Mouse (Mus musculus): ENCODE results near the gene Phf21a.
A peak's percentile ranks its signal among the peaks of the same experiment; 100 is the strongest.
"Not testable (repeated sequence)": the region's sequence is repeated elsewhere in the genome, so short reads cannot be mapped to it uniquely, and the experiment has no call there.

Gene Phf21a

DNA sequence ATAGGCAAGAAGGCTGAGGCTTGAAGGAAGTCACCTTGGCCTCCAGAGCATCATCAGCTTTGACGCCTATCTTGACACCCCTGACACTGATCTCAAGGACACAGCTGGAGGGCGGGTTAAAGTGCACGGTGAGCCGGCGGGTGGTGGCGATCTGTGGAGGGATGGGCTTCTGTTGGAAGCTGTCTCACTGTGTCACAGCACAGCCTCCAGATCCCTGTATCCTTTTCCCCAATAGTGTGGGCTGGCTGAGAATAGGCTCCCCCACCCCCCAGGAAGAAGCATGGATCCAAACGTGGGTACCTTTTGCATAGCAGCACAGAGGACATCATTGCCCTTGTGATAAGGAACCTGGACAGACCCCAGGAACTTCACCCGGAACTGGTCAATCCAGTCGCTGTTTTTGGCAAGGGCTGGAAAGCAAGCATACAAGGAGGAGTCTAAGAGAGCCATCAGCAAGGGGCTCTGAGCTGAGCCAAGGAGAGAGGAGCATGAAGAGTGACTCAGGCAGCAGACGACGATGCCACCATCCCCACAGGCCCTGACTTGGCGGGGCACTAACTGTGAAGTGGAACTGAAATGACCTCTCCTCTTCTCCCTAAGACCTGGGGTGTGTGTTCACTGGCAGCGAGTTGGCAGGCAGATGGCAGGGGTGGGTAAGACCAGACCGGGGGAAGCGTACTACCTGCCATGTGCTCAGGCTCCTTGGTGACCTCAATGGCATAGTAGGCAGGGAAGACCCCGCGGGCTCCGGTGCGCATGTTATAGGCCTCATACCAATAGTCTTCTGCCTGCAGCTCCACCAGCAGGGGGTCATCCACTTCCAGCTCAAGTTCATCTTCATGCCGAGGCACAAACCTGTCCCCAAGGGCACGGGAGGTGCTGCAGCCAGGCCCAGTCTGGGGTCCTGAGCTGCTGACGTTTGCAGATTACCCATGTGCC, 292.5 kb downstream of the Phf21a start:
- DNase-seq (ENCODE audit: low read depth, low spot score): no peak
- no peaks in the 10 kb centered on the region; the same call in 1 of the 2 replicates for H3K36me3 ChIP-seq (ENCODE audit: control insufficient read depth, insufficient read depth, low read length, poor library complexity, severe bottlenecking)
- H3K27me3 ChIP-seq (ENCODE audit: control insufficient read depth, insufficient read depth, low read length, poor library complexity, severe bottlenecking): no peaks in the 10 kb centered on the region

- H3K36me3 ChIP-seq (ENCODE audit: control insufficient read depth, insufficient read depth, low read length, poor library complexity, severe bottlenecking): no peaks in the 10 kb centered on the region
- DNase-seq (ENCODE audit: low read depth, low spot score): no peak
- no peaks in the 10 kb centered on the region; the same call in 1 of the 2 replicates for H3K27me3 ChIP-seq (ENCODE audit: control insufficient read depth, insufficient read depth, low read length, poor library complexity, severe bottlenecking)
Observed at GRCm38 (mm10) chr2:92386821-92387570, 294.1 kb downstream of the Phf21a start.

GRCm38 (mm10) chr2:92387646-92388045, 294.7 kb downstream of the Phf21a start:
- H3K36me3 ChIP-seq (ENCODE audit: control insufficient read depth, insufficient read depth, low read length, poor library complexity, severe bottlenecking): no peaks in the 10 kb centered on the region
- no peak for DNase-seq (ENCODE audit: low read depth, low spot score)
- H3K27me3 ChIP-seq (ENCODE audit: control insufficient read depth, insufficient read depth, low read length, poor library complexity, severe bottlenecking): no peaks in the 10 kb centered on the region; the same call in 1 of the 2 replicates

DNA sequence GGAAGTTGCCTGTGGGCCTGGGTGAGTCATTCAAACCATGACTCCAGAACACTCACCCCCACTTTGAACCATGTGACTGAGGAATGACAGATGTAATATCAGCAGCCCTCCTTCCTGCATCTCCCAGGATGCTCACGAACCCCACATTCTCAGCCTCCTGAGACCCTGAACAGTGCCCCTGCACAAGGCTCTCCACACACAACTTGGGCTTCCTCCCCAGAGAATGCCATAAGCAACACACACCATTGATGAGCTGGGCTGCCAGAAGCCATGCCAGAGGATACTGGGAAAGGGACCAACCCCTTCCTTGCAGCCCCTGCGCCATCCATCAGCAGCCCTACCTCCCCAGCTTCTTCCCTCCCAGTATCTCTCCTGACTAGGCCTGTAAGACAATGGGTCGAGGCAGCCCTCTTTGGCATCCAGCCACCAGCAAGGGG, 295.2 kb downstream of the Phf21a start:
- DNase-seq (ENCODE audit: low read depth, low spot score): no peak
- Histone ChIP-seq H3K27me3 (ENCODE audit: control insufficient read depth, insufficient read depth, low read length, poor library complexity, severe bottlenecking) (no peaks in the 10 kb centered on the region; the same call in 1 of the 2 replicates), H3K36me3 (ENCODE audit: control insufficient read depth, insufficient read depth, low read length, poor library complexity, severe bottlenecking) (no peaks in the 10 kb centered on the region)

GRCm38 (mm10) chr2:92388891-92389641, 296.1 kb downstream of the Phf21a start:
- H3K27me3 ChIP-seq (ENCODE audit: control insufficient read depth, insufficient read depth, low read length, poor library complexity, severe bottlenecking): no peaks in the 10 kb centered on the region; the same call in 1 of the 2 replicates
- peak; percentile 43 for DNase-seq (ENCODE audit: low read depth, low spot score)
- no peaks in the 10 kb centered on the region for H3K36me3 ChIP-seq (ENCODE audit: control insufficient read depth, insufficient read depth, low read length, poor library complexity, severe bottlenecking)

DNA sequence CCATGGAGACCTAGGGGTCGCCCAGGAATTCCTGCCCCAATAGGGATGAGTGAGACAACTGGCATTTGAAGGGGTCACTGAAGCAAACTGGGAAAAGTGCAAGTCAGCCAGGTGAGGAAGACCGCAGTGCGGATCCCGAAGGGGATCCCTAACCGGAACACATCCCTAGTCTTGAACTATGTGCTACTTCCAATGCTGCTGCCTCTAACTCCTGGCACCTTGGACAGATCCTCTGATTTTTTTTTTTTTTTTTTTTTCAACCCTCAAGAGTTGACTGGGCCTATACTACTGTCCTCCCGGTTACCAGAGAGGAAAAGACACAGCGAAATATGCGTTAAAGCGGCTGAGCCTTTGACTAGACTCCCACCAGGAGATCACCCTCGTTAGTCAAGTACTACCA, 296.7 kb downstream of the Phf21a start:
- no peaks in the 10 kb centered on the region for H3K36me3 ChIP-seq (ENCODE audit: control insufficient read depth, insufficient read depth, low read length, poor library complexity, severe bottlenecking)

DNA sequence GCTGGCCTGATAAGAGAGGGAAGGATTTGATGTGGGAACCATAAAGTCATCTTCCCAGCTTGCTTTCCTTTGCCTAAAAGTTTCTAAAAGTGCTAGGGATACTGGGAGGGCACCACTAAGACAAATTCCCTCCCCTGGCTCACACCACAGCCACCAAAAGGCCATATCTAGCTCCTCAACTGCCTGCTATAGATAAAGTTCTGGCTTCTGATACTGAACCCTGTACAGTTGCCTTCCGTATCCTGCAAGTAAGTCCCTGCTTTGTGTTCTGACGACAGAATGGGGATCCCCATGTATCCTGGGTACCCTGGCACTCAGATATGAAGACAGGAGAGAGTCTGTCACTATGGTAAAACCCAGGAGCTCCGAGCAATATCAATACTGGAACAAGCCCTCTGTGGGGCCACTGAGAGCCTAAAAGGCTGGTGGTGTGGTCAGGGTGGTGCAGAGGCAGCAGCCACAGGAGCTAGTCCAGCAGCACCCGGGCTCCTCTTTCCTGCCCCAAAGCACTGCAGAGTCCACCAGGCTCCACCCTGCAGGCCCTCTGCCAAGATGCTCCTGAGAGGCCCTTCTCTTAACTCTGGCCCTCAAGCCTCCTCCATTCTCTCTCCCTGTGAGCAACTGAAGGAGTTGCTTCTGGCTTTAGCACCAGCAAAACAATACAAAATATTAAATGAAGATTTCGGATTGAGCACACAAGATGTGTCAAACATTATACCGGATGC, 297.5 kb downstream of the Phf21a start:
- DNase-seq (ENCODE audit: low read depth, low spot score): no peak
- Histone ChIP-seq H3K36me3 (ENCODE audit: control insufficient read depth, insufficient read depth, low read length, poor library complexity, severe bottlenecking) (no peaks in the 10 kb centered on the region), H3K27me3 (ENCODE audit: control insufficient read depth, insufficient read depth, low read length, poor library complexity, severe bottlenecking) (no peaks in the 10 kb centered on the region; the same call in 1 of the 2 replicates)

More for the DNA sequence above, 296.7 kb downstream of the Phf21a start:
- DNase-seq (ENCODE audit: low read depth, low spot score): no peak
- no peaks in the 10 kb centered on the region; the same call in 1 of the 2 replicates for H3K27me3 ChIP-seq (ENCODE audit: control insufficient read depth, insufficient read depth, low read length, poor library complexity, severe bottlenecking)

GRCm38 (mm10) chr2:92391116-92391515, 298.2 kb downstream of the Phf21a start:
- no peaks in the 10 kb centered on the region for H3K36me3 ChIP-seq (ENCODE audit: control insufficient read depth, insufficient read depth, low read length, poor library complexity, severe bottlenecking)
- H3K27me3 ChIP-seq (ENCODE audit: control insufficient read depth, insufficient read depth, low read length, poor library complexity, severe bottlenecking): no peaks in the 10 kb centered on the region; the same call in 1 of the 2 replicates
- no peak for DNase-seq (ENCODE audit: low read depth, low spot score)

GRCm38 (mm10) chr2:92391703-92392317, 298.9 kb downstream of the Phf21a start:
- DNase-seq (ENCODE audit: low read depth, low spot score): no peak
- Histone ChIP-seq H3K36me3 (ENCODE audit: control insufficient read depth, insufficient read depth, low read length, poor library complexity, severe bottlenecking) (no peaks in the 10 kb centered on the region), H3K27me3 (ENCODE audit: control insufficient read depth, insufficient read depth, low read length, poor library complexity, severe bottlenecking) (no peaks in the 10 kb centered on the region; the same call in 1 of the 2 replicates)

DNA sequence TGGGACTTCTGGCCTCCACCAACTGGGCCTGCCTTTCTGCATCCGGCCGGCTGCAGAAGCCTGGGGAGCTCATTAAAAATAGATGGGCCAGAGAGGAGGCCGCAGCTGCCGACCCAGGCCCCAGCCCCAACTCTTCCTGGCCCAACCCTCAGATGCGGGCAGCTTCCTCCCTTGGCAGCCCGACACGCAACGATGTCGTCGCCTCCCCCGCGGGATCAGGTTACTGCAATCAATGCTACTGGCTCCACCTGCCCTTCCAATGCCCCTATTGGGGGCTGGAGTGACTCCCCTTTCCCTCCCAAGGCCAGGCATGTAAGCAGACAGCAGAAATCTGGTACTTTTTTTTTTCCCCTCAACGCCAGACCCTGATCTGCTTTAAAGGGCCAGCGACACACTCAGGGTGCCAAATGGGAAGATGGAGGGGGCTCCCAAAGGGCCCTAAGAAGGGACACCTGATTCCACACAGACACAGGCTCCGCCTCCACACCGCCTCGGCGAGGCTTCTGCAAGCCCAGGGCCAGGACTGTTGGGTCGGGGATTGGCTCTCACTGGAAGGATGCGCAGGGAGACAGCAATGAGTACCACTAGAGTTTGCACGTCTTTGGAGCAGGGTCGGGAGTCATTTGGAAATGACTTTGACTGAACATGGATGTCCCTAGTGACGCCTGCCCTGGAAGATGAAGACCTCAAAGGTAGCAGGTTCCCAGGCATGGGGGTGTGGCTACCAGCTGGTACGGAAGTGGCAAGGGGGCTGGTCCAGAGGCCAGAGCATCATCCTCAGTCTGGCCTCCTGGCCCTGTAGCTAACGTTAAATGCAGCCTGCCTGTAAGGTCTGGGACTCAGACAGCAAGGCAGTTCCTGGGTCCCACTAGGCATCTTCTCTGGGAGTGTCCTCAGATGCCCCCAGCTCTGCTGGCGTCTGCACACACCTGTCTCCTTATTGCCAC, 299.7 kb downstream of the Phf21a start:
- no peaks in the 10 kb centered on the region for H3K36me3 ChIP-seq (ENCODE audit: control insufficient read depth, insufficient read depth, low read length, poor library complexity, severe bottlenecking)
- H3K27me3 ChIP-seq (ENCODE audit: control insufficient read depth, insufficient read depth, low read length, poor library complexity, severe bottlenecking): no peaks in the 10 kb centered on the region; the same call in 1 of the 2 replicates
- DNase-seq (ENCODE audit: low read depth, low spot score): no peak

DNA sequence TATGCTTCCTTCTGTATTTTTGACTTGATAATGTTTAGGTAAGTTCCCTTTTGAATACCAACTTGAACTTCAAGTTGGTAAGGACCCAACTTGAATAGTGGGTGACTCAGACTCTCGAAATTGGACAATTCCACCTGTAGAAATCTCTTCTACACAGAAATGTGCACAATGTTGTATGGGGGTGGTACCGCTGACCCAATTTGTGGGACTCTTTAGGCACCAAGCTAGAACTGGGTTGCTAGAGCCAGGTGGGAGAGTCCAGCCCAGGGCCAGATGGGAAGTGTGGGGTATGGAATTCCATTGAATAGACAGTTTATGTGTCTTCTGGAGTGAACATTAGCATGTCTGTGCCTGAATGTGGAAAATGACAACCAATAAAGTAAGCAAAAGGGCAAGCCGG, 302.6 kb downstream of the Phf21a start:
- no peaks in the 10 kb centered on the region for H3K36me3 ChIP-seq (ENCODE audit: control insufficient read depth, insufficient read depth, low read length, poor library complexity, severe bottlenecking)
- no peak for DNase-seq (ENCODE audit: low read depth, low spot score)

GRCm38 (mm10) chr2:92397436-92397835, 304.5 kb downstream of the Phf21a start:
- H3K36me3 ChIP-seq (ENCODE audit: control insufficient read depth, insufficient read depth, low read length, poor library complexity, severe bottlenecking): no peaks in the 10 kb centered on the region

More for the DNA sequence above, 302.6 kb downstream of the Phf21a start:
- no peaks in the 10 kb centered on the region; the same call in 1 of the 2 replicates for H3K27me3 ChIP-seq (ENCODE audit: control insufficient read depth, insufficient read depth, low read length, poor library complexity, severe bottlenecking)

DNA sequence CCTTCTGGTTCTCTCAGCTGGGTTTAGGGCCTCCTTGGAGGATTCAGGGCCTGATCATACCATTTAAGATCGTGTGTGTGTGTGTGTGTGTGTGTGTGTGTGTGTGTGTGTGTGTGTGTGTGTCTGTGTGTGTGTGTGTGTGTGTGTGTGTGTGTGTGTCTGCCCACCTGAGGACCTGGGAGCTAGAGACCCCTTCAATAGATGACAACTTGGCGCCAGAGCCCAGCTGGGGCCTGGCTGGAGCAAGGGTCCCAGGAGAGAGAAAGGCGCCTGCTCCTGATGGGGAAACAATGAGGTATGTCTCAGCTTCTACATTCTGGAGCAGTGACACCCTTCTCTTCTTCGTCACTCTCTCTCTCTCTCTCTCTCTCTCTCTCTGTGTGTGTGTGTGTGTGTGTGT, 307.0 kb downstream of the Phf21a start:
- not testable (repeated sequence) for H3K36me3 ChIP-seq (ENCODE audit: control insufficient read depth, insufficient read depth, low read length, poor library complexity, severe bottlenecking); DNase-seq (ENCODE audit: low read depth, low spot score)

More at GRCm38 (mm10) chr2:92397436-92397835, 304.5 kb downstream of the Phf21a start:
- DNase-seq (ENCODE audit: low read depth, low spot score): no peak
- H3K27me3 ChIP-seq (ENCODE audit: control insufficient read depth, insufficient read depth, low read length, poor library complexity, severe bottlenecking): no peaks in the 10 kb centered on the region

More for the DNA sequence above, 307.0 kb downstream of the Phf21a start:
- not testable (repeated sequence) for H3K27me3 ChIP-seq (ENCODE audit: control insufficient read depth, insufficient read depth, low read length, poor library complexity, severe bottlenecking)

Measured in splenic B cell, adult 2 months (primary cell).